Mouse (Mus musculus) megakaryocyte, embryonic 14.5 days (primary cell): ENCODE measurements around the gene Pgpep1.

Source experiments
- FLI1 ChIP-seq: IDR thresholded peaks from 2 replicates; pipeline ENCODE4 v1.6.1; 2012; ENCODE audit warnings: low read length, inconsistent platforms, mixed read lengths
- GATA1 ChIP-seq: IDR thresholded peaks from 3 replicates; pipeline ENCODE4 v1.6.1; 2012; ENCODE audit warnings: mixed read lengths, low read length, inconsistent platforms, borderline replicate concordance

- TF ChIP-seq GATA1 (no peak), FLI1 (no peak)
Observed at GRCm38 (mm10) chr8:70598283-70598682, 61.9 kb downstream of the Pgpep1 start.
